Mouse (Mus musculus): ENCODE results near the gene Opalin. TPM values are rescaled to one million over a fixed set of nuclear protein-coding genes. Genes with fewer than 3 reads are reported as not detected.

Opalin gene
- polyA plus RNA-seq, 1 experiment, result 53.9 TPM

DNA sequence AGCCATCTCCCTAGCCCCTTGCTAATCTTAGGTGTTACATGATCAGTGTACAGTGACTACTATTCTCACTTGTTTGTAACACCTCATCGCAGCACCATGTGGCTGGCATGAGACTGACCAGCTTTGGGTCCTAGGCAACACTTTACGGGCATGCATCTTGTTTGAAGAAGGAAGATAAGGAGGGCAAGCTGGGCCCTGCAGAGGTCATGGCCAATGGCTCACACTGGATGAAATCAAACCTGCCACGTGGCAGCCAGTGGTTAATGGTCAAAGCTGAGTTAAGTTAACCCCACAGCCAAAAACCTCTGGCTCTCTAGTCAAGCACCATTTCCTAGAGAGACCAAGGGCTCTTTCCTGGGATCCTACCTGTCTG, 28.7 kb downstream of the Opalin start:
- no peak overlapping the region for H3K4me3 ChIP-seq (ENCODE audit: insufficient read depth, low read length)
- no peak overlapping the region for H3K27ac ChIP-seq (ENCODE audit: insufficient read depth, low read length)
- no peak for TF ChIP-seq CTCF (IDR thresholded peaks at IDR 0.05; ENCODE audit: extremely low read depth, insufficient read depth, low read length)
- TF ChIP-seq POLR2A (IDR thresholded peaks at IDR 0.05; ENCODE audit: extremely low read depth, insufficient read depth, low read length), result no peak
- no peaks in the 10 kb centered on the region for H3K4me1 ChIP-seq (ENCODE audit: control insufficient read depth, insufficient read depth, low read length)

DNA sequence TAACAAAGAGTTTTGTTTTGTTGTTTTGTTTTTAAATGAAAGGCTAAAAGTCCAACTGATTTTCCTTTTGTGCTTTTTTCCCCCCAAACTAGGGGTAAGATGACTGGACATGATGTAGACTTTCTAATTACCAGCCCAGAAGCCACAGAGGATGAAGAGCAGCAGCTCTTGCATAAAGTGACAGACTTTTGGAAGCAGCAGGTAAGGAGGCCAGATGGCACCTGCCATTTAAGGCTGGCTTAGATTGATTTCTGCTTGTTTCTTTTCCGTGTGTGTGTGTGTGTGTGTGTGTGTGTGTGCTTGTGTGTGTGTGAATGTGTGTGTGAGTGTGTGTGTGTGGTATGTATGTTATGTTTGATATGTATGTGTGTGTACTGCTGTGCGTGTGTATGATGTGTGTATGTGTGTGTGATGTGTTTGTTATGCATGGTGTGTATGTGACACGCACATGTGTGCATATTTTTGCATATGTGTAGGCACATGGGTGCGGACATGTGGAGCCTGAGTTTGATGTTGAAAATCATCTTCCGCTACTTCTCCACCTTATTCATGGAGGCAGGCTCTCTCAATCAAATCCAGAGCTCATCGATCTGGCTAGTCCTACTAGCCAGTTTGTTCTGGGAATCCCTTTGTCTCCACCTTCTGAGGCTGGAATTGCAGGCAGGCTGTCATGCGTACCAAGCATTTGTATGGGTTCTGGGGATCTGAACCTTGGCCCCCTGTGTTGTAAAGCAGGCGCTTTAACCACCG, 29.3 kb downstream of the Opalin start:
- TF ChIP-seq CTCF (IDR thresholded peaks at IDR 0.05; ENCODE audit: extremely low read depth, insufficient read depth, low read length), result no peak
- no peak for TF ChIP-seq POLR2A (IDR thresholded peaks at IDR 0.05; ENCODE audit: extremely low read depth, insufficient read depth, low read length)
- Histone ChIP-seq H3K27ac (ENCODE audit: insufficient read depth, low read length) (no peak overlapping the region), H3K4me3 (ENCODE audit: insufficient read depth, low read length) (no peak overlapping the region), H3K4me1 (ENCODE audit: control insufficient read depth, insufficient read depth, low read length) (no peaks in the 10 kb centered on the region)

DNA sequence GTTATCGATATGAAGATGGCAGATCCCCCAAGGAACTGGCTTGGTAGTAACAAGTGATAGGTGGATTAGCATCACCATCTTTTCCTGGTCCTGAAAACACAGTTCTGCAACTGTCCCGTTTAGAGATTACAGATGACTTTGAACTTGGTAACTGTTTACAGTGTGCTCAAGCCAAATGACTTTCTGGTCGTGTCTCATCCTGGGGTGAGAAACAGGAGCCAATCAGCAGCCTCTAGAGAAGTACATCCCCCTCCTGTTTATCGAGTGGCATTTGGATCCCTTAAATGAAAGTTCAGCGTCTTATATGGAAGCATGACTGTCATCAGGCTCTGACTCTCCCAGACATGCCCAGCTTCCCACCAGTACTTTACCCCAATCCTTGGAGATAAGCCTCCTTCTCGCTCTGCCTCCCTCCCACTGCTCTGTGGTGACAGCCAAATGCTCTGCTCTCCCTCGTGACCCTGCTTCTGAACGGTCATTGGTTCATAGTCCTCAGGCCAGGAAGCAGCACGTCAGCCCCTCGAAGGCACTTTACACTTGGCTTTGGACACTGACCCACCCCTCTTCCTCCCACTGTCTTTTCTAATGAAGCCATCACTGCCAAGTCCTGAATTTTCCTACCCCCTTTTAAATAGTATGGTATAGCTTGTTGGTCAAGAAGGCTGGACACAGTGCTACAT, 31.7 kb downstream of the Opalin start:
- no peak overlapping the region for H3K4me3 ChIP-seq (ENCODE audit: insufficient read depth, low read length)
- TF ChIP-seq POLR2A (IDR thresholded peaks at IDR 0.05; ENCODE audit: extremely low read depth, insufficient read depth, low read length) (no peak), CTCF (IDR thresholded peaks at IDR 0.05; ENCODE audit: extremely low read depth, insufficient read depth, low read length) (no peak)

DNA sequence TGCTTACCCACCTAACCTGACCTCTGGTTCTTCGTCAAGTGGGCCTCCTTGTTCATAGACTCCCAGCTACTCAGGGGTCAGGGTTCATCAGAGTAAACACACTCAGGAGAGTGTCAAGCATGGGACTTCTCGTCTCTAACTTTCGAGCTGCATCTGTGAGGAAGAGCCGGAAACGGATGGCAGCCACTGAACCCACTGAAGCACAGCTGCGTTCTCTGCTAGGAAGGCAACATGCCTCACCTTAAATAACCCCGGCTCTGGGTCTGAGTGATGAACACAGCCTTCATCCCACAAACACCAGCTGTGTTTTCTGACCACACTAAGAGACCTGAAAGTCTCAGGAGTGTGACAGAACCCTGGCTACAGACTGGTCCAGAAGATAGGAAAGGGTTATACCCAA, 37.8 kb downstream of the Opalin start:
- no peak overlapping the region for H3K4me3 ChIP-seq (ENCODE audit: insufficient read depth, low read length)
- H3K4me1 ChIP-seq (ENCODE audit: control insufficient read depth, insufficient read depth, low read length), result peaks cover 2% of the 10 kb centered on the region; the same call in 1 of the 2 replicates
- H3K27ac ChIP-seq (ENCODE audit: insufficient read depth, low read length), result no peak overlapping the region
- no peak for TF ChIP-seq POLR2A (IDR thresholded peaks at IDR 0.05; ENCODE audit: extremely low read depth, insufficient read depth, low read length)
- no peak for TF ChIP-seq CTCF (IDR thresholded peaks at IDR 0.05; ENCODE audit: extremely low read depth, insufficient read depth, low read length)

More for the DNA sequence above, 31.7 kb downstream of the Opalin start:
- Histone ChIP-seq H3K4me1 (ENCODE audit: control insufficient read depth, insufficient read depth, low read length) (no peaks in the 10 kb centered on the region), H3K27ac (ENCODE audit: insufficient read depth, low read length) (no peak overlapping the region)

DNA sequence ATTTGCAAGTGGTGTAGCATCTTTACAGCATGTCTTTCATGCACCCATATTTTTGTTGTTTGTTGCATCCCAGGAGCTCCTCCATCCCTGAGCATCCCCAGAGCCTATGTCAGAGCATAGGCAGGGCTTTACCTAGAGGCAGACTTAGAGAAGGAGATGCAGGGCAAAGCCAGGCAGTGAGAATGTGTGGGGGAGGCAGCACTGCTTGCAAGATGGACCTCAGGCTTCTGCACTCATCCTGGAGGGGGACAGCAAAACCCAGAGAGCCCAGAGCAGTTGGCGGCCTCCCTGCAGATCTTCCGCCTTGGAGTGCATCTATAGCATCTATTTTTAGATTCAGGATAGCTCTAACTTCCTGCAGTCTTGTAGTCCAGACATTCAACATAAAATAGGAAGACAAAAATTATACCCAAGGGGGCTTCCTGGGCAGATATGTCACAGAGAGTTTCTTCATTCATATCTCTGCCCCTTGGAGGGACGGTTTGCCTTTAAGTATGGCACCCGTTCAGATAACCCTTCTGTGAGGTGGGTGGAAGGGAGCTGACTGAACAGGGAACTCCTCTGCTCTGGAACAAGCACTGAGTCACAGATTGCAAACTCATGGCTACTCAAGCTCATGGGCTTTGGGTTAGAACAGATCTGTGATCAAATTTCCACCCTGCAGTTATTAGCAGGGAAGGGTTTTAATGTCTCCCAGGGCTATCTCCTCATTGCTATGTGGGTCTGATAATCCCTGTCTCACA, 40.9 kb downstream of the Opalin start:
- no peak overlapping the region for H3K27ac ChIP-seq (ENCODE audit: insufficient read depth, low read length)

DNA sequence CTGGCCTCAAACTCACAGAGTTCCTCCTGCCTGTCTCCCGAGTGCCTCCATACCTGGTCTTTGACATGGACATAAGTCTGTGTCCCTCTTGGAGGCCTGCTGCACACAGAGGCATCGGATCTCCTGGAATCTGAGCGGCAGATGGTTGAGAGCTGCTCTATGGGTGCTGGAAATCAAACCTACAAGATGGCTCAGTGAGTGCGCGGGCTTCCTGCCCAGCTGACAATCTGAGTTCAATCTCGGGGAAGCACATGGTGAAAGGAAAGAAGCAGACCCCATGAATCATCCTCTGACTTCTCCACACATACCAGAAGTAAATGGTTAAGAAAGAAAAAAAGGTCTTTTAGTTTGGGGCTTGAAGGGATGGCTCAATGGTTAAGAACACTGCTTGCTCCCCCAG, 45.0 kb downstream of the Opalin start:
- H3K4me3 ChIP-seq (ENCODE audit: insufficient read depth, low read length), result no peak overlapping the region
- H3K4me1 ChIP-seq (ENCODE audit: control insufficient read depth, insufficient read depth, low read length), result peaks cover 2% of the 10 kb centered on the region; the same call in 1 of the 2 replicates
- TF ChIP-seq CTCF (IDR thresholded peaks at IDR 0.05; ENCODE audit: extremely low read depth, insufficient read depth, low read length), result no peak
- TF ChIP-seq POLR2A (IDR thresholded peaks at IDR 0.05; ENCODE audit: extremely low read depth, insufficient read depth, low read length), result no peak
- no peak overlapping the region for H3K27ac ChIP-seq (ENCODE audit: insufficient read depth, low read length)

More for the DNA sequence above, 40.9 kb downstream of the Opalin start:
- peaks cover 2% of the 10 kb centered on the region; the same call in 1 of the 2 replicates for H3K4me1 ChIP-seq (ENCODE audit: control insufficient read depth, insufficient read depth, low read length)
- no peak overlapping the region for H3K4me3 ChIP-seq (ENCODE audit: insufficient read depth, low read length)
- TF ChIP-seq POLR2A (IDR thresholded peaks at IDR 0.05; ENCODE audit: extremely low read depth, insufficient read depth, low read length) (no peak), CTCF (IDR thresholded peaks at IDR 0.05; ENCODE audit: extremely low read depth, insufficient read depth, low read length) (no peak)

DNA sequence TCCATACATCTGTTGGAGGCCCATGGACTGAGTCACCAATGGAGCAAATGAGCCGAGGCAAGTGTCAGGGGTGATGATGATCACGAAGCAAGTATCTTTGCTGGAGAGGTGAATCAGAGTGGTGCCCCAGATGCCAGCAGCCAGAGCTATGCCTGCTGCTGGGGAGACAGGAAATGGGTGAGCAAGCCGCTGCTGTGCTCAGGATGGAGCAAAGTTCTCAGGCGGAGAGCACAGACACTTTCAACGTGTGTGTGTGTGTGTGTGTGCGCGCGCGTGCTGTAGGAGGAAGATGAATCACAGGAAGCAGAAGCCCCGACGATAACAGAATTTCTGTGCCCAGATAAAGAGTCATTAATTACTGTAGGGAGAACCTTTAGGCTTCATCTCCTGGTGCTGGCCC, 45.9 kb downstream of the Opalin start:
- Histone ChIP-seq H3K27ac (ENCODE audit: insufficient read depth, low read length) (no peak overlapping the region), H3K4me3 (ENCODE audit: insufficient read depth, low read length) (no peak overlapping the region), H3K4me1 (ENCODE audit: control insufficient read depth, insufficient read depth, low read length) (peaks cover 2% of the 10 kb centered on the region; the same call in 1 of the 2 replicates)
- TF ChIP-seq CTCF (IDR thresholded peaks at IDR 0.05; ENCODE audit: extremely low read depth, insufficient read depth, low read length), result no peak
- no peak for TF ChIP-seq POLR2A (IDR thresholded peaks at IDR 0.05; ENCODE audit: extremely low read depth, insufficient read depth, low read length)

DNA sequence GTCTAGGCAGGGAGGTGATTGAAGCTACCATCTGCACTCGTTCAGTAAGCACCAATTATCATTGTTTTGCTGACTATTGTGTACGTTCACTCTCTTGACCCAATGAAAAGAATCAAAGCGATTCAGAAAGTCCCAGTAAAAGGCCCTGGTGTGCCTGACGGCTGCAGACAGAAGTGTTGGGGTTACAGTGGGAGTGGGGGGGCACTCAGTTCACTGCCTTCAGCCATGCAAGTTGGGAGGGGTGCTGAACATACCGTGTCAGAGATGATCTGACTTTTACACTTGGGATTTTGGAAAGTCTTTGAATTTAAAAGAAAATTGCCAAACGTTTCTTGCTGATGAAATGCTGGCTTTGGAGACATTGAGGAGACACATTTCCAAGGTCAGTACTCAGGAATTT, 46.8 kb downstream of the Opalin start:
- no peaks in the 10 kb centered on the region for H3K4me1 ChIP-seq (ENCODE audit: control insufficient read depth, insufficient read depth, low read length)
- no peak overlapping the region for H3K4me3 ChIP-seq (ENCODE audit: insufficient read depth, low read length)
- H3K27ac ChIP-seq (ENCODE audit: insufficient read depth, low read length), result no peak overlapping the region
- TF ChIP-seq CTCF (IDR thresholded peaks at IDR 0.05; ENCODE audit: extremely low read depth, insufficient read depth, low read length) (no peak), POLR2A (IDR thresholded peaks at IDR 0.05; ENCODE audit: extremely low read depth, insufficient read depth, low read length) (no peak)

DNA sequence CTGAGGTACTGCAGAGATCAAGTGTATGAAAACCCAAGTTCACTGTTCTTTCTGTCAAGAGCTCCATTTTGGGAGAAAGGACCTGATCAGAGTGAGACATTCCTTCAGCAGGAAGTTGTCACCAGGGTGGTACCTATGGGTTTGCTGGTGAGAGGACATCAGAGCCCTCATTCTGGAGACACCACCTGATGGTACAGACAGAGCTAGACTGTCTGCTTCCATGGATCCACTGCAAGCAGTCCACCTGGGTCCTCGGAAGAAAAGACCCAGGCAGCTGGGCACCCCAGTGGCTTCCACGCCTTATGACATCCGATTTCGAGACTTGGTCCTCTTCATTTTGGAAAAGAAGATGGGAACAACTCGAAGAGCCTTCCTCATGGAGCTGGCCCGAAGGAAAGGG, 47.7 kb downstream of the Opalin start, which contains the start of gene Dntt:
Gene Dntt (plus strand): TSS at position 57 of the 400 bp plus-strand sequence.
- Histone ChIP-seq H3K4me3 (ENCODE audit: insufficient read depth, low read length) (no peak within 1 kb of the TSS), H3K4me1 (ENCODE audit: control insufficient read depth, insufficient read depth, low read length) (no peaks in the 10 kb centered on the region), H3K27ac (ENCODE audit: insufficient read depth, low read length) (no peak within 1 kb of the TSS)
- TF ChIP-seq POLR2A (IDR thresholded peaks at IDR 0.05; ENCODE audit: extremely low read depth, insufficient read depth, low read length) (no peak), CTCF (IDR thresholded peaks at IDR 0.05; ENCODE audit: extremely low read depth, insufficient read depth, low read length) (no peak)
